Mouse (Mus musculus) MEL (cell line): Measurements from ENCODE around the gene Rcn1.

Experiments
- CTCF ChIP-seq, 3 experiments: IDR thresholded peaks in 2 of 3; conservative IDR thresholded peaks in 1 of 3; 2 replicates each; pipeline ENCODE4 v1.5.1; 2011 to 2012; ENCODE audit warnings: low read length in 3 of 3, low read depth in 2 of 3, mild to moderate bottlenecking in 2 of 3, improper control_type of control experiment in 1 of 3, inconsistent platforms in 1 of 3, mixed read lengths in 1 of 3, moderate library complexity in 1 of 3; ENCODE audit not compliant: control insufficient read depth in 1 of 3, insufficient read depth in 1 of 3, poor library complexity in 1 of 3, severe bottlenecking in 1 of 3
- GABPA ChIP-seq: IDR thresholded peaks from 2 replicates; pipeline ENCODE4 v1.6.1; 2012; ENCODE audit warnings: low read depth, mild to moderate bottlenecking, inconsistent platforms, low read length, improper control_type of control experiment, moderate library complexity
- MAX ChIP-seq: IDR thresholded peaks from 2 replicates; pipeline ENCODE4 v1.6.1; 2011; ENCODE audit warnings: low read length, improper control_type of control experiment
- POLR2AphosphoS5 ChIP-seq: IDR thresholded peaks from 2 replicates; pipeline ENCODE4 v1.6.1; 2012; ENCODE audit warnings: low read depth, borderline replicate concordance, mild to moderate bottlenecking, inconsistent platforms, low read length, moderate library complexity, mixed read lengths
- USF2 ChIP-seq, 2 experiments: IDR thresholded peaks; 2 replicates each; pipeline ENCODE4 v1.6.1; 2011 to 2012; ENCODE audit warnings: improper control_type of control experiment in 2 of 2, low read length in 2 of 2, borderline replicate concordance in 1 of 2, inconsistent platforms in 1 of 2, low read depth in 1 of 2, mild to moderate bottlenecking in 1 of 2; ENCODE audit not compliant: insufficient read depth in 1 of 2

DNA sequence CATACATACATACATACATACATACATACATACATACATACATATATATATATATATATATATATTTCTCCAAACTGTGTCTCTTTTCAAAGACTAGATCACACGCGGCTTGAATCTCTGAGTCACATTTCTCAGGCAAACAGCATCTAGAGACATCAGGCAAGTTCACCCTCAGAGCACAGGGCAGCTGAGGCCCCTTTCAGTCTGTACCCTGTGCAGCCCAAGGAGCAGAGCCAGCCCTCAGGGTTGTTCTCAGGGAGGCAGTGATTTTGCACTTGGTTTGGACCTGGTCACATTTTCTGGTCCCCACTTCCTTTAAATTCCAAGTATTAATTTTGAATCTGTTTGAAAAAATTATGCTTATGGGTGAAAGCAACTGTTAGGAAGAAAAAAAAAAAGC is 39.4 kb upstream of the Rcn1 start:
- no peak for TF ChIP-seq USF2 (IDR thresholded peaks at IDR 0.05; ENCODE audit: borderline replicate concordance in 1 of 2, insufficient read depth in 1 of 2, low read depth in 1 of 2, low read length in 2 of 2)
- no peak for TF ChIP-seq POLR2AphosphoS5
- no peak for TF ChIP-seq MAX
- TF ChIP-seq CTCF (IDR thresholded peaks at IDR 0.05 in 2 of 3, conservative IDR thresholded peaks at IDR 0.05 in 1 of 3; ENCODE audit: control insufficient read depth in 1 of 3, insufficient read depth in 1 of 3, low read depth in 2 of 3, low read length in 3 of 3, poor library complexity in 1 of 3, severe bottlenecking in 1 of 3), result no peak
- no peak for TF ChIP-seq GABPA
